16 mouse cellular contexts compared by ENCODE assay signal in the genomic region with DNA sequence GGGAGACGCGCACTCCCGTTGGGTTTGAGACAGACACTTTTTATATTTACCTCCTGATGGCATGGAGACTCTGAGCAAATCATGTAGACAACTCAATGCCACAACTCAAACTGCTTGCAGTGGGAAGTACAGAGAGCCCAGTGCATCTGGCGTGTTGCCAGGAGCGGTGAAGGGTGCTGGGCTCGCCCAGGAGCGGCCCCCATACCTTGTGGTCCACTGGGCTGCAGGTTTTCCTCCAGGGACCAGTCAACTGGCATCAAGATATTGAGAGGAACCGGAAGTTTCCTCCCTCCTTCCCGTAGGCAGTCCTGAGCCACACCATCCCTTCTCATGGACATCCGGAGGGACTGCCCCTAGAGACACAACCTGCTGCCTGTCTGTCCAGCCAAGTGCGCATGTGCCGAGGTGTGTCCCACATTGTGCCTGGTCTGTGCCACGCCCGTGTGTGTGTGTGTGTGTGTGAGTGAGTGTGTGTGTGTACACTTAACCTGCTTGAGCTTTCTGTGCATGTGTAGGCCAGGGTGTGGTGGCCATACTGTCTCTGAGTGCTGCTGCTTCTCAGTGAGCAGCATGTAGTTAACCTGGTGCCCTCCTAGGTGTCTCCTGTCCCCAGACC. TPM values are rescaled to one million over a fixed set of nuclear protein-coding genes. Genes with fewer than 3 reads are reported as not detected.
DNase-seq lines count a peak whose midpoint lies in the region; ATAC-seq lines count a peak whose summit lies in the region.
"Had no signal": no experiment of that assay in that cellular context is flagged by ENCODE, and none has a peak within 500 bp of the region (broad histone marks: within the 10 kb centered on the region; RNA-seq: fewer than 3 reads in every experiment).

No protein-coding gene starts in this region.

- peaks cover 3% of the 10 kb centered on the region; the same call in 1 of the 2 replicates for H3K4me1 ChIP-seq in kidney, embryonic 15.5 days
- H3K4me1 ChIP-seq in embryonic facial prominence, embryonic 13.5 days = no peaks in the 10 kb centered on the region
- H3K4me1 ChIP-seq: embryonic facial prominence, embryonic 12.5 days; limb, embryonic 12.5 days had no signal

- H3K27me3 ChIP-seq in kidney, embryonic 15.5 days = no peaks in the 10 kb centered on the region
- no peaks in the 10 kb centered on the region for H3K27me3 ChIP-seq in embryonic facial prominence, embryonic 13.5 days
- H3K27me3 ChIP-seq: embryonic facial prominence, embryonic 12.5 days; limb, embryonic 12.5 days; Patski had no signal

- peak; percentile 97 for DNase-seq in heart, adult 11 months
- DNase-seq in heart, postnatal 4 days = no peak
- DNase-seq in kidney, adult 11 months = no peak
- no peak for DNase-seq in yolk sac, embryonic 10.5 days (ENCODE audit: low spot score)
- DNase-seq: layer of hippocampus, adult 9-11 months; right cerebral cortex, postnatal 25 days had no signal

- no peak overlapping the region for H3K4me3 ChIP-seq in kidney, embryonic 15.5 days (replicated peaks)
- H3K4me3 ChIP-seq in embryonic facial prominence, embryonic 13.5 days = no peak overlapping the region
- H3K4me3 ChIP-seq: embryonic facial prominence, embryonic 12.5 days; gastrocnemius, adult 2 months; left cerebral cortex, adult 2 months; limb, embryonic 12.5 days had no signal

- WGBS in kidney, embryonic 15.5 days = 88% methylated on average over 14 of the region's 14 CpGs
- 89% methylated on average over 14 of the region's 14 CpGs for WGBS in embryonic facial prominence, embryonic 13.5 days

- H3K27ac ChIP-seq in kidney, embryonic 15.5 days = no peak overlapping the region
- H3K27ac ChIP-seq in embryonic facial prominence, embryonic 13.5 days = no peak overlapping the region
- H3K27ac ChIP-seq: embryonic facial prominence, embryonic 12.5 days; gastrocnemius, adult 2 months; left cerebral cortex, adult 2 months; limb, embryonic 12.5 days; liver, embryonic 14.5 days had no signal

- H3K9ac ChIP-seq in kidney, embryonic 15.5 days = no peak overlapping the region
- peak overlapping the region; percentile 16; the same call in 1 of the 2 replicates for H3K9ac ChIP-seq in embryonic facial prominence, embryonic 13.5 days
- H3K9ac ChIP-seq: embryonic facial prominence, embryonic 12.5 days; limb, embryonic 12.5 days; liver, embryonic 14.5 days had no signal

- H3K4me2 ChIP-seq in kidney, embryonic 15.5 days = no peak overlapping the region
- no peak overlapping the region for H3K4me2 ChIP-seq in embryonic facial prominence, embryonic 13.5 days
- H3K4me2 ChIP-seq: embryonic facial prominence, embryonic 12.5 days; limb, embryonic 12.5 days; midbrain, embryonic 11.5 days had no signal

- ATAC-seq in kidney, embryonic 15.5 days (replicated peaks; ENCODE audit: low FRiP score) = 0 out of 2 replicates have a peak, but pooled peaks have one; percentile 15
- ATAC-seq in embryonic facial prominence, embryonic 13.5 days (ENCODE audit: insufficient number of reproducible peaks, insufficient read depth, low FRiP score, low TSS enrichment, low read depth) = no peak
- 0 out of 2 replicates have a peak, but pooled peaks have one; percentile 42 for ATAC-seq in erythroblast, adult 5-6 weeks (replicated peaks; ENCODE audit: low FRiP score, poor library complexity, severe bottlenecking)
- ATAC-seq: Patski had no signal

- H3K36me3 ChIP-seq in kidney, embryonic 15.5 days = peaks cover 72% of the 10 kb centered on the region
- peaks cover 78% of the 10 kb centered on the region for H3K36me3 ChIP-seq in embryonic facial prominence, embryonic 13.5 days

- H3K9me3 ChIP-seq in kidney, embryonic 15.5 days (replicated peaks) = no peaks in the 10 kb centered on the region
- no peaks in the 10 kb centered on the region for H3K9me3 ChIP-seq in embryonic facial prominence, embryonic 13.5 days
- H3K9me3 ChIP-seq: embryonic facial prominence, embryonic 12.5 days; limb, embryonic 12.5 days had no signal

RNA-seq across cellular contexts. Expression of gene Grasp, which starts 12.9 kb away (rescaled TPM):
- 10 to 100 TPM; 13.9 to 15.1 TPM for total RNA-seq in heart, postnatal 4 days (2021)
- 4.7 TPM in 2 replicates for polyA plus RNA-seq in kidney, embryonic 15.5 days (2015; fragmentation: Nextera tagmentation; extraction: Ambion mirVana)
- polyA plus RNA-seq in embryonic facial prominence, embryonic 13.5 days (2015; fragmentation: Nextera tagmentation; extraction: Ambion mirVana) = 7.4 and 8.0 TPM in 2 replicates
- total RNA-seq in erythroblast, adult 5-6 weeks (2015; ENCODE audit: low replicate concordance) = not detected in 2 replicates
- 0.84 TPM in 1 of 2 replicates, not detected in the other for total RNA-seq in erythroblast, adult 5-6 weeks (2017; ENCODE audit: low replicate concordance)

RNA-seq across cellular contexts. Expression of gene Acvr1b, which starts 37.2 kb away (rescaled TPM):
- total RNA-seq in heart, postnatal 4 days (2021) = 10 to 100 TPM; 20.8 to 21.4 TPM
- polyA plus RNA-seq in kidney, embryonic 15.5 days (2015; fragmentation: Nextera tagmentation; extraction: Ambion mirVana) = 6.2 and 6.4 TPM in 2 replicates
- 8.0 TPM in 2 replicates for polyA plus RNA-seq in embryonic facial prominence, embryonic 13.5 days (2015; fragmentation: Nextera tagmentation; extraction: Ambion mirVana)
- 0.38 and 0.84 TPM in 2 replicates for total RNA-seq in erythroblast, adult 5-6 weeks (2015; ENCODE audit: low replicate concordance)
- 2.6 and 2.9 TPM in 2 replicates for total RNA-seq in erythroblast, adult 5-6 weeks (2017; ENCODE audit: low replicate concordance)

RNA-seq across cellular contexts. Expression of gene Nr4a1, which starts 43.0 kb away (rescaled TPM):
- 10 to 100 TPM; 48.1 to 49.6 TPM for total RNA-seq in heart, postnatal 4 days (2021)
- 9.8 and 10.0 TPM in 2 replicates for polyA plus RNA-seq in kidney, embryonic 15.5 days (2015; fragmentation: Nextera tagmentation; extraction: Ambion mirVana)
- polyA plus RNA-seq in embryonic facial prominence, embryonic 13.5 days (2015; fragmentation: Nextera tagmentation; extraction: Ambion mirVana) = 9.1 and 9.5 TPM in 2 replicates
- 3.3 and 11.3 TPM in 2 replicates for total RNA-seq in erythroblast, adult 5-6 weeks (2015; ENCODE audit: low replicate concordance)
- 6.0 and 15.7 TPM in 2 replicates for total RNA-seq in erythroblast, adult 5-6 weeks (2017; ENCODE audit: low replicate concordance)

Comparison
In these comparisons a context has a peak if more than half of its experiments do, and no peak if none do; other contexts are left out.
1. RNA of gene Grasp, which starts 12.9 kb away (total RNA-seq): 13.9 to 15.1 TPM in heart, postnatal 4 days; 0.84 TPM in erythroblast, adult 5-6 weeks; every median in the first group is over 4 times any median in the second.
2. RNA of gene Acvr1b, which starts 37.2 kb away (total RNA-seq): 20.8 to 21.4 TPM in heart, postnatal 4 days; 0.38 to 2.9 TPM in erythroblast, adult 5-6 weeks; every median in the first group is over 4 times any median in the second.